In the genomic region with DNA sequence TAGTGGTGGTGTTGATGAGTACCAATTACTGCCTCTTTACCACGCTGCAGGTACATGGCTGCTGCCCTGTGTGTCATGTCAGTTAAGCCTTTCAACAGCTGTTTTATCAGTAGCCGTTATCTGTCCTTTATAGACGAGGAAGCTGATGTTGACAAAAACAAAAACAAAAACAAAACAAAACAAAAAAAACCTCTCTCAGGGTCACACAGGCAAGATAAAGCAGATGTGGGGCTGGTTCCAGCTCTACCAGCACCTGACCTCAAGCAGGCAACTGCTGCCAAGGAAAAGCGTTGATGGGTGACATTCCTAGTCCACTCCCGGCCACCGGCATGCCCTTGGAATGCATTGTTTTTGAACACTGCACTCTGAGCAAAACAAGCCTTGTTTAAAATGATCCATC, we compare ENCODE assay signal across 8 mouse cellular contexts.
DNase-seq lines count a peak whose midpoint lies in the region; ATAC-seq lines count a peak whose summit lies in the region.

No protein-coding gene starts in this region.

- no peaks in the 10 kb centered on the region for H3K9me3 ChIP-seq in heart, embryonic 14.5 days (ENCODE audit: control insufficient read depth, low read length)

- H3K4me2 ChIP-seq in heart, embryonic 14.5 days (ENCODE audit: low read length) = peak overlapping the region; percentile 62

- peak overlapping the region; percentile 25 to 36; a peak in 3 of 4 replicates for H3K4me3 ChIP-seq in heart, embryonic 14.5 days (ENCODE audit: control insufficient read depth in 1 of 2, insufficient read depth in 1 of 2, low read depth in 1 of 2, low read length in 2 of 2)

- no peak for ATAC-seq in heart, embryonic 14.5 days (ENCODE audit: insufficient number of reproducible peaks, insufficient read depth, low FRiP score, low read depth)

- WGBS in heart, embryonic 14.5 days = 5% methylated on average over 6 of the region's 6 CpGs

- peaks cover 28 to 34% of the 10 kb centered on the region in 2 experiments for H3K4me1 ChIP-seq in heart, embryonic 14.5 days (ENCODE audit: control insufficient read depth in 2 of 2, insufficient read depth in 2 of 2, low read length in 2 of 2)

- 0 out of 2 replicates have a peak, but pooled peaks cover 4% of the 10 kb centered on the region for H3K36me3 ChIP-seq in heart, embryonic 14.5 days (ENCODE audit: control insufficient read depth, insufficient read depth, low read length)

- H3K9ac ChIP-seq in heart, embryonic 14.5 days (ENCODE audit: low read length) = peak overlapping the region; percentile 44

- DNase-seq in ovary, adult 18-20 months (ENCODE audit: low spot score) = peak; percentile 64
- no peak for DNase-seq in ovary, postnatal 10 days (ENCODE audit: low spot score)
- DNase-seq in kidney, postnatal 4 days = peak; percentile 60 to 75
- DNase-seq in cerebellum, adult 9-11 months = no peak
- no peak for DNase-seq in testis, postnatal 14 days (ENCODE audit: low spot score)
- no peak for DNase-seq in frontal cortex, adult 2 months (ENCODE audit: extremely low spot score in 1 of 2, low spot score in 1 of 2)
- DNase-seq in layer of hippocampus, adult 8-10 months (ENCODE audit: low spot score in 2 of 2) = no peak

- no peaks in the 10 kb centered on the region for H3K27me3 ChIP-seq in heart, embryonic 14.5 days (ENCODE audit: control insufficient read depth, insufficient read depth, low read length)

- peak overlapping the region; percentile 88 to 89 for H3K27ac ChIP-seq in heart, embryonic 14.5 days (replicated peaks in 1 of 2; ENCODE audit: control insufficient read depth in 1 of 2, insufficient read depth in 1 of 2, low read depth in 2 of 2, low read length in 2 of 2)

Comparison
In these comparisons a context has a peak if more than half of its experiments do, and no peak if none do; other contexts are left out.
1. DNase-seq: peak in ovary, adult 18-20 months (single experiment) and kidney, postnatal 4 days (2 of 2); none in ovary, postnatal 10 days (single experiment), cerebellum, adult 9-11 months (single experiment), testis, postnatal 14 days (single experiment), frontal cortex, adult 2 months (0 of 2) and layer of hippocampus, adult 8-10 months (0 of 2).